Mouse (Mus musculus): ENCODE measurements around the gene Sgo2a.

DNA sequence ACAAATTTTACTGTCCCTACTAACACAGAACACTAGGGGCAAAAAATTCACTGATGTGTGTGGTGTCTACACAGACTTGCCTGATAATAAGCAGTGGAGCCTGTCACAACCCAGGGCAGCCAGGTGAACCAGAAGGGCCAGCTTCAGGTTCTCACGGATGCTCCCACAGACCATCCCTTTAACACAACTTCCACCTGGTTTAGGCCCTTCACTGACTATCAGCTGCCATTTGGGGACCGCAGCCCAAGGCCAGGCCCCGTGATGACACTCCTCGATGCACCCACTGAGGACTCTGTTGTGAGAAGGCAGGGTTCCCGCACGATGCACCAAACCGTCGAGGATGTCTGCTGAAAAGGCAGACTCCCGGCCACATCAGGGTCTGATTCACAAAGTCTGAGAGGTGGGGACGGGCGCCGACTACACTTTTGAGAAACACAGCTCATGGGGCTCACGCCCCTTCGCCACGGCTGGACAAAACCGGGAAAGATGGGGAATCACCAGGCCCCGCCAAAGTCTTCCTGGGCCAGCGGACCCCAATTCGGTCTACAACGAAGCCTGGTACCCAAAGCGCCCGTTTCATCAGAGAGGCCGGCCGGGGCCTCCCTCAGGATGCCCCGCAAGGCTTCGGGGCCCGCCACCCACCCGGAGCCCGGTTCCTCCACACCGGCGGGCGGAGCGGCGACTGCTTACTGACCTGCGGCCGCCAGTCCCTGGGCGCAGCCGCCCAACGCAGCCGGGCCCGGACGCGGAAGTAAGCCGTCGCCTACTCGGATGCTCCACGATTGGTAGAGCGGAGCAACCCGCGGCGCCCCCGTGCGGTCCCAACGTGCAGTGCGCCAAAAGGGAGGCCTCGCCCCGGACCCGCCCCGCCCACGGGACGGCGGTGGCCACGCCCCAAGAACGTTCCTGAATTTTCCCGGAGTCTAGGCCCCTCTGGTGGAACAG, 26.2 kb upstream of the Sgo2a start:
- TF ChIP-seq CTCF (IDR thresholded peaks at IDR 0.05; ENCODE audit: control insufficient read depth, insufficient read depth, insufficient read length), result peak; percentile 94
- no peak for TF ChIP-seq USF1 (IDR thresholded peaks at IDR 0.05; ENCODE audit: low read depth)
- no peak for TF ChIP-seq CEBPB (IDR thresholded peaks at IDR 0.05; ENCODE audit: low read depth)
- TF ChIP-seq MAX (IDR thresholded peaks at IDR 0.05), result no peak

All from C2C12 (cell line).